Mouse (Mus musculus) heart, embryonic 11.5 days (tissue): ENCODE results near the gene Sgsm1. TPM values are rescaled to one million over a fixed set of nuclear protein-coding genes. Genes with fewer than 3 reads are reported as not detected.

Source experiments
- microRNA-seq: library from miRNA; unstranded; fragments of <30 nt; microRNA quantifications from one replicate; pipeline ENCODE4, GENCODE M21; 2016; ENCODE audit warnings: borderline number of aligned reads
- polyA plus RNA-seq: library from polyadenylated mRNA; unstranded; fragments of >200 nt; fragmentation: Nextera tagmentation; extraction: Ambion mirVana; gene quantifications from 2 replicates; pipeline ENCODE4 v1.2.1, GENCODE M21; 2014

The Sgsm1 gene
- polyA plus RNA-seq, 1 experiment from 2014 or later = 3.5 TPM

Small RNA genes lying within 50 kb of the gene (microRNA-seq; reads per million reads assigned to microRNA genes)
- gene Mir7229 (not detected), gene Mir7230 (not detected)

Other genes with a start within 250 kb of the Sgsm1 start
- gene Crybb2, start 240.7 kb downstream of the Sgsm1 start, polyA plus RNA-seq = not detected in 2 replicates
- gene Crybb3, start 229.2 kb downstream of the Sgsm1 start, polyA plus RNA-seq = 0.56 and 0.77 TPM in 2 replicates
- gene 2900026A02Rik, start 89.5 kb downstream of the Sgsm1 start, polyA plus RNA-seq = 7.0 and 9.7 TPM in 2 replicates
- not detected in 2 replicates for gene Tmem211, start 83.9 kb downstream of the Sgsm1 start, polyA plus RNA-seq
- gene Aym1, start 46.5 kb upstream of the Sgsm1 start, polyA plus RNA-seq = not detected in 2 replicates
- 2.4 and 3.4 TPM in 2 replicates for gene Wscd2, start 179.5 kb upstream of the Sgsm1 start, polyA plus RNA-seq